Mouse (Mus musculus) right cerebral cortex, postnatal 10 days (tissue): Measurements from ENCODE around the gene Bicd2.

Experiments
- DNase-seq, 2 experiments: peaks; one replicate each; pipeline ENCODE4 v3.0.0; 2021; ENCODE audit warnings: low spot score in 2 of 2

Bicd2 gene

GRCm38 (mm10) chr13:49341012-49341830 is at the start of gene Bicd2:
Bicd2 (plus strand) TSS chr13:49341585.
- DNase-seq = peak; percentile 98 to 99

- no peak for DNase-seq
Measured at GRCm38 (mm10) chr13:49291949-49292348, 49.4 kb upstream of the Bicd2 start.

GRCm38 (mm10) chr13:49294108-49294507 is 47.3 kb upstream of the Bicd2 start:
- DNase-seq = no peak

- DNase-seq = no peak
Measured at GRCm38 (mm10) chr13:49296270-49296669, 45.1 kb upstream of the Bicd2 start.

GRCm38 (mm10) chr13:49298514-49299381 is 42.6 kb upstream of the Bicd2 start:
- peak; percentile 36 to 42 for DNase-seq

GRCm38 (mm10) chr13:49300771-49301170 is 40.6 kb upstream of the Bicd2 start:
- DNase-seq = no peak

- DNase-seq = no peak
Measured at GRCm38 (mm10) chr13:49306771-49307310, 34.5 kb upstream of the Bicd2 start.

GRCm38 (mm10) chr13:49307311-49307969 is 33.9 kb upstream of the Bicd2 start:
- peak; percentile 60 to 69 for DNase-seq

- DNase-seq = no peak
Measured at GRCm38 (mm10) chr13:49308206-49308605, 33.2 kb upstream of the Bicd2 start.

- DNase-seq = no peak
Measured at GRCm38 (mm10) chr13:49308861-49309403, 32.5 kb upstream of the Bicd2 start.

GRCm38 (mm10) chr13:49309501-49309900 is 31.9 kb upstream of the Bicd2 start:
- DNase-seq = no peak

- no peak for DNase-seq
Measured at GRCm38 (mm10) chr13:49311642-49312041, 29.7 kb upstream of the Bicd2 start.

- DNase-seq = no peak
Measured at GRCm38 (mm10) chr13:49316386-49317162, 24.8 kb upstream of the Bicd2 start.

GRCm38 (mm10) chr13:49317508-49317907 is 23.9 kb upstream of the Bicd2 start:
- DNase-seq = no peak

- DNase-seq = no peak
Measured at GRCm38 (mm10) chr13:49317914-49318313, 23.5 kb upstream of the Bicd2 start.

GRCm38 (mm10) chr13:49320040-49320439 is 21.3 kb upstream of the Bicd2 start, which contains the start of gene Fgd3:
Fgd3 (minus strand) TSS chr13:49320311.
- peak; percentile 85 to 90 for DNase-seq

GRCm38 (mm10) chr13:49320514-49320913 is 20.9 kb upstream of the Bicd2 start:
- DNase-seq = no peak

- no peak for DNase-seq
Measured at GRCm38 (mm10) chr13:49321452-49321851, 19.9 kb upstream of the Bicd2 start.

GRCm38 (mm10) chr13:49322169-49322568 is 19.2 kb upstream of the Bicd2 start:
- DNase-seq = no peak

- DNase-seq = no peak
Measured at GRCm38 (mm10) chr13:49322739-49323138, 18.6 kb upstream of the Bicd2 start.

GRCm38 (mm10) chr13:49324871-49325270 is 16.5 kb upstream of the Bicd2 start:
- no peak for DNase-seq
